Mouse (Mus musculus) cerebellum, adult 9-10 months (tissue): Measurements from ENCODE around the gene Rabl3.

ENCODE experiments used
- DNase-seq: peaks from one replicate; pipeline ENCODE4 v3.0.0; 2022

Gene Rabl3

GRCm38 (mm10) chr16:37539611-37540580, at the start of gene Rabl3, which contains the start of gene Gtf2e1:
Rabl3 (plus strand) TSS chr16:37539885.
Gtf2e1 (minus strand) TSS chr16:37539789.
- DNase-seq = peak; percentile 99

GRCm38 (mm10) chr16:37495017-37495416, 44.7 kb upstream of the Rabl3 start:
- DNase-seq = peak; percentile 61

GRCm38 (mm10) chr16:37498581-37498980, 41.1 kb upstream of the Rabl3 start:
- no peak for DNase-seq

GRCm38 (mm10) chr16:37504517-37504916, 35.2 kb upstream of the Rabl3 start:
- peak; percentile 60 for DNase-seq

- DNase-seq = no peak
Observed at GRCm38 (mm10) chr16:37506751-37507150, 32.9 kb upstream of the Rabl3 start.

- no peak for DNase-seq
Observed at GRCm38 (mm10) chr16:37511489-37511888, 28.2 kb upstream of the Rabl3 start.

GRCm38 (mm10) chr16:37514644-37515043, 25.0 kb upstream of the Rabl3 start:
- no peak for DNase-seq

- no peak for DNase-seq
Observed at GRCm38 (mm10) chr16:37516376-37516993, 23.2 kb upstream of the Rabl3 start.

- no peak for DNase-seq
Observed at GRCm38 (mm10) chr16:37517596-37518211, 22.0 kb upstream of the Rabl3 start.

- no peak for DNase-seq
Observed at GRCm38 (mm10) chr16:37518662-37519061, 21.0 kb upstream of the Rabl3 start.

- no peak for DNase-seq
Observed at GRCm38 (mm10) chr16:37519721-37520120, 20.0 kb upstream of the Rabl3 start.

- DNase-seq = no peak
Observed at GRCm38 (mm10) chr16:37520190-37521040, 19.3 kb upstream of the Rabl3 start.

GRCm38 (mm10) chr16:37522100-37522697, 17.5 kb upstream of the Rabl3 start:
- no peak for DNase-seq

- DNase-seq = no peak
Observed at GRCm38 (mm10) chr16:37525121-37525520, 14.6 kb upstream of the Rabl3 start.

- DNase-seq = no peak
Observed at GRCm38 (mm10) chr16:37526688-37527223, 12.9 kb upstream of the Rabl3 start.

- no peak for DNase-seq
Observed at GRCm38 (mm10) chr16:37530170-37530569, 9.5 kb upstream of the Rabl3 start.

GRCm38 (mm10) chr16:37532046-37532445, 7.6 kb upstream of the Rabl3 start:
- DNase-seq = no peak

- DNase-seq = no peak
Observed at GRCm38 (mm10) chr16:37533369-37534068, 6.2 kb upstream of the Rabl3 start.

- DNase-seq = no peak
Observed at GRCm38 (mm10) chr16:37539240-37539610, 460 bp upstream of the Rabl3 start.

GRCm38 (mm10) chr16:37540776-37541175, 1.1 kb downstream of the Rabl3 start:
- peak; percentile 39 for DNase-seq

- no peak for DNase-seq
Observed at GRCm38 (mm10) chr16:37546312-37546711, 6.6 kb downstream of the Rabl3 start.
